Mouse (Mus musculus) megakaryocyte, adult 5-6 weeks (primary cell): ENCODE data around the gene Gm31371. TPM values are rescaled to one million over a fixed set of nuclear protein-coding genes. Genes with fewer than 3 reads are reported as not detected.
"Not testable (repeated sequence)": the region's sequence is repeated elsewhere in the genome, so short reads cannot be mapped to it uniquely, and the experiment has no call there.

ENCODE experiments used
- ATAC-seq: 2 replicates; pipeline ENCODE4 v1.8.0; 2016; ENCODE audit warnings: mild to moderate bottlenecking, inconsistent platforms; ENCODE audit not compliant: poor library complexity, severe bottlenecking
- total RNA-seq, 2 experiments: library from RNA; stranded (forward) in 1 of 2; stranded (reverse) in 1 of 2; fragments of 153-499, 151-499 nt in 1 of 2; fragments of 221-1000, 200-1000 nt in 1 of 2; gene quantifications; 2 replicates each; pipeline versions ENCODE4 v1.2.3 to v1.2.4; 2015 to 2017

The Gm31371 gene
- total RNA-seq (2015) (not detected in 2 replicates), total RNA-seq (2017) (not detected in 2 replicates)

- ATAC-seq = not testable (repeated sequence)
These were observed at the start of gene Gm31371 for GRCm38 (mm10) chr8:19903092-19903491. Gene Gm31371, plus strand, starts transcription at chr8:19903392.

- ATAC-seq = not testable (repeated sequence)
These were observed 3.3 kb downstream of the Gm31371 start for GRCm38 (mm10) chr8:19906425-19907055.

- not testable (repeated sequence) for ATAC-seq
These were observed 5.7 kb downstream of the Gm31371 start for GRCm38 (mm10) chr8:19908841-19909321.

- not testable (repeated sequence) for ATAC-seq
These were observed 15.9 kb downstream of the Gm31371 start for GRCm38 (mm10) chr8:19919086-19919485.

- ATAC-seq = not testable (repeated sequence)
These were observed 31.1 kb downstream of the Gm31371 start for GRCm38 (mm10) chr8:19934274-19934673.

GRCm38 (mm10) chr8:19935541-19936030 lies 32.4 kb downstream of the Gm31371 start:
- not testable (repeated sequence) for ATAC-seq

- ATAC-seq = no peak
These were observed 57.7 kb downstream of the Gm31371 start for GRCm38 (mm10) chr8:19960935-19961334.

- ATAC-seq = not testable (repeated sequence)
These were observed 60.6 kb downstream of the Gm31371 start for GRCm38 (mm10) chr8:19963766-19964165.

- not testable (repeated sequence) for ATAC-seq
These were observed 65.0 kb downstream of the Gm31371 start for GRCm38 (mm10) chr8:19968151-19968550.

- not testable (repeated sequence) for ATAC-seq
These were observed 72.0 kb downstream of the Gm31371 start for GRCm38 (mm10) chr8:19975237-19975636.

Other genes with a start within 250 kb of the Gm31371 start
- not detected in 2 replicates for gene 4930467E23Rik, start 173.8 kb upstream of the Gm31371 start, total RNA-seq (2015)
- gene 4930467E23Rik, start 173.8 kb upstream of the Gm31371 start, total RNA-seq (2017) = 0.16 TPM in 1 of 2 replicates, not detected in the other